Mouse (Mus musculus): ENCODE measurements around the gene Insig1. TPM values are rescaled to one million over a fixed set of nuclear protein-coding genes. Genes with fewer than 3 reads are reported as not detected.

The Insig1 gene
- polyA plus RNA-seq, 1 experiment from 2014 or later, result 77.2 TPM

- 83% methylated on average over 7 of the region's 7 CpGs for WGBS
- no peak for ATAC-seq (replicated peaks)
Measured at GRCm38 (mm10) chr5:28039746-28040655, 31.2 kb upstream of the Insig1 start.

GRCm38 (mm10) chr5:28040726-28041125 lies 30.4 kb upstream of the Insig1 start:
- H3K27me3 ChIP-seq, result no peaks in the 10 kb centered on the region
- no peak overlapping the region for H3K4me2 ChIP-seq (replicated peaks)
- H3K36me3 ChIP-seq, result no peaks in the 10 kb centered on the region
- H3K9ac ChIP-seq (replicated peaks), result no peak overlapping the region
- 88% methylated on average over 3 of the region's 3 CpGs for whole genome bisulfite sequencing
- no peak overlapping the region for H3K4me3 ChIP-seq
- H3K9me3 ChIP-seq, result no peaks in the 10 kb centered on the region
- no peak for ATAC-seq (replicated peaks)
- H3K27ac ChIP-seq (replicated peaks), result no peak overlapping the region
- H3K4me1 ChIP-seq, result peaks cover 7% of the 10 kb centered on the region; the same call in 1 of the 2 replicates

More at GRCm38 (mm10) chr5:28039746-28040655, 31.2 kb upstream of the Insig1 start:
- Histone ChIP-seq H3K4me3 (no peak overlapping the region), H3K4me2 (replicated peaks) (no peak overlapping the region), H3K27me3 (no peaks in the 10 kb centered on the region), H3K9me3 (no peaks in the 10 kb centered on the region), H3K9ac (replicated peaks) (no peak overlapping the region), H3K4me1 (peaks cover 7% of the 10 kb centered on the region; the same call in 1 of the 2 replicates), H3K36me3 (no peaks in the 10 kb centered on the region), H3K27ac (replicated peaks) (no peak overlapping the region)

- Histone ChIP-seq H3K9me3 (no peaks in the 10 kb centered on the region), H3K4me2 (replicated peaks) (no peak overlapping the region), H3K4me1 (peaks cover 7% of the 10 kb centered on the region; the same call in 1 of the 2 replicates), H3K9ac (replicated peaks) (no peak overlapping the region), H3K27ac (replicated peaks) (no peak overlapping the region), H3K27me3 (no peaks in the 10 kb centered on the region), H3K36me3 (no peaks in the 10 kb centered on the region), H3K4me3 (no peak overlapping the region)
- no peak for ATAC-seq (replicated peaks)
- 94% methylated on average over 3 of the region's 3 CpGs for WGBS
Measured at GRCm38 (mm10) chr5:28042021-28042420, 29.1 kb upstream of the Insig1 start.

GRCm38 (mm10) chr5:28042779-28043178 lies 28.4 kb upstream of the Insig1 start:
- H3K36me3 ChIP-seq, result no peaks in the 10 kb centered on the region
- no peaks in the 10 kb centered on the region for H3K9me3 ChIP-seq
- H3K4me1 ChIP-seq, result peaks cover 3% of the 10 kb centered on the region; the same call in 1 of the 2 replicates
- H3K9ac ChIP-seq (replicated peaks), result no peak overlapping the region
- H3K4me2 ChIP-seq (replicated peaks), result no peak overlapping the region
- no peak overlapping the region for H3K27ac ChIP-seq (replicated peaks)
- WGBS, result 80% methylated on average over 2 of the region's 2 CpGs
- H3K4me3 ChIP-seq, result no peak overlapping the region
- H3K27me3 ChIP-seq, result no peaks in the 10 kb centered on the region
- ATAC-seq (replicated peaks), result no peak

GRCm38 (mm10) chr5:28043386-28043785 lies 27.8 kb upstream of the Insig1 start:
- no peaks in the 10 kb centered on the region for H3K4me1 ChIP-seq
- no peak overlapping the region for H3K4me2 ChIP-seq (replicated peaks)
- no peaks in the 10 kb centered on the region for H3K36me3 ChIP-seq
- H3K27me3 ChIP-seq, result no peaks in the 10 kb centered on the region
- H3K27ac ChIP-seq (replicated peaks), result no peak overlapping the region
- no peaks in the 10 kb centered on the region for H3K9me3 ChIP-seq
- no peak overlapping the region for H3K4me3 ChIP-seq
- 82% methylated on average over 5 of the region's 5 CpGs for WGBS
- no peak for ATAC-seq (replicated peaks)
- H3K9ac ChIP-seq (replicated peaks), result no peak overlapping the region

- H3K36me3 ChIP-seq, result no peaks in the 10 kb centered on the region
- H3K9ac ChIP-seq (replicated peaks), result no peak overlapping the region
- WGBS, result 90% methylated on average over 3 of the region's 3 CpGs
- no peaks in the 10 kb centered on the region for H3K9me3 ChIP-seq
- no peak for ATAC-seq (replicated peaks)
- no peaks in the 10 kb centered on the region for H3K27me3 ChIP-seq
- H3K4me3 ChIP-seq, result no peak overlapping the region
- H3K4me1 ChIP-seq, result no peaks in the 10 kb centered on the region
- H3K27ac ChIP-seq (replicated peaks), result no peak overlapping the region
- H3K4me2 ChIP-seq (replicated peaks), result no peak overlapping the region
Measured at GRCm38 (mm10) chr5:28046966-28047365, 24.2 kb upstream of the Insig1 start.

- Histone ChIP-seq H3K4me2 (replicated peaks) (no peak overlapping the region), H3K27me3 (no peaks in the 10 kb centered on the region), H3K4me3 (no peak overlapping the region), H3K27ac (replicated peaks) (no peak overlapping the region), H3K9me3 (no peaks in the 10 kb centered on the region), H3K9ac (replicated peaks) (no peak overlapping the region), H3K4me1 (no peaks in the 10 kb centered on the region), H3K36me3 (no peaks in the 10 kb centered on the region)
- WGBS, result 89% methylated on average over 1 of the region's 1 CpGs
- no peak for ATAC-seq (replicated peaks)
Measured at GRCm38 (mm10) chr5:28047961-28048360, 23.2 kb upstream of the Insig1 start.

GRCm38 (mm10) chr5:28055450-28055849 lies 15.7 kb upstream of the Insig1 start:
- H3K9ac ChIP-seq (replicated peaks), result no peak overlapping the region
- no peaks in the 10 kb centered on the region for H3K27me3 ChIP-seq
- no peak overlapping the region for H3K4me3 ChIP-seq
- WGBS, result 44% methylated on average over 2 of the region's 2 CpGs
- H3K4me2 ChIP-seq (replicated peaks), result no peak overlapping the region
- H3K4me1 ChIP-seq, result no peaks in the 10 kb centered on the region; the same call in 1 of the 2 replicates
- no peak for ATAC-seq (replicated peaks)
- no peaks in the 10 kb centered on the region for H3K9me3 ChIP-seq
- no peaks in the 10 kb centered on the region for H3K36me3 ChIP-seq
- H3K27ac ChIP-seq (replicated peaks), result no peak overlapping the region

GRCm38 (mm10) chr5:28056877-28057276 lies 14.3 kb upstream of the Insig1 start:
- no peak for ATAC-seq (replicated peaks)
- WGBS, result 78% methylated on average over 3 of the region's 3 CpGs

GRCm38 (mm10) chr5:28060506-28060905 lies 10.7 kb upstream of the Insig1 start:
- Histone ChIP-seq H3K36me3 (no peaks in the 10 kb centered on the region), H3K9ac (replicated peaks) (no peak overlapping the region), H3K9me3 (no peaks in the 10 kb centered on the region), H3K27me3 (no peaks in the 10 kb centered on the region), H3K27ac (replicated peaks) (peak overlapping the region; percentile 71), H3K4me3 (no peak overlapping the region), H3K4me1 (no peaks in the 10 kb centered on the region; the same call in 1 of the 2 replicates), H3K4me2 (replicated peaks) (no peak overlapping the region)
- ATAC-seq (replicated peaks), result 0 out of 2 replicates have a peak, but pooled peaks have one; percentile 62

More at GRCm38 (mm10) chr5:28056877-28057276, 14.3 kb upstream of the Insig1 start:
- Histone ChIP-seq H3K27ac (replicated peaks) (no peak overlapping the region), H3K9me3 (no peaks in the 10 kb centered on the region), H3K27me3 (no peaks in the 10 kb centered on the region), H3K4me3 (no peak overlapping the region), H3K9ac (replicated peaks) (no peak overlapping the region), H3K4me1 (no peaks in the 10 kb centered on the region; the same call in 1 of the 2 replicates), H3K36me3 (no peaks in the 10 kb centered on the region), H3K4me2 (replicated peaks) (no peak overlapping the region)

GRCm38 (mm10) chr5:28061011-28061410 lies 10.2 kb upstream of the Insig1 start:
- ATAC-seq (replicated peaks), result peak; percentile 78
- Histone ChIP-seq H3K4me2 (replicated peaks) (no peak overlapping the region), H3K36me3 (no peaks in the 10 kb centered on the region), H3K27ac (replicated peaks) (peak overlapping the region; percentile 71), H3K4me3 (no peak overlapping the region), H3K4me1 (no peaks in the 10 kb centered on the region; the same call in 1 of the 2 replicates), H3K9me3 (no peaks in the 10 kb centered on the region), H3K9ac (replicated peaks) (no peak overlapping the region), H3K27me3 (no peaks in the 10 kb centered on the region)
- WGBS, result 61% methylated on average over 6 of the region's 6 CpGs

- no peak for ATAC-seq (replicated peaks)
- Histone ChIP-seq H3K36me3 (no peaks in the 10 kb centered on the region), H3K27me3 (no peaks in the 10 kb centered on the region), H3K27ac (replicated peaks) (no peak overlapping the region), H3K4me3 (no peak overlapping the region), H3K4me1 (no peaks in the 10 kb centered on the region; the same call in 1 of the 2 replicates), H3K9me3 (no peaks in the 10 kb centered on the region), H3K4me2 (replicated peaks) (no peak overlapping the region), H3K9ac (replicated peaks) (no peak overlapping the region)
- WGBS, result 85% methylated on average over 3 of the region's 3 CpGs
Measured at GRCm38 (mm10) chr5:28063989-28064624, 7.1 kb upstream of the Insig1 start.

Data from forebrain, embryonic 15.5 days (tissue).